ENCODE assay signal across 9 mouse cellular contexts in genomic region chr7:139833532-139833931, GRCm38 (mm10). TPM values are rescaled to one million over a fixed set of nuclear protein-coding genes. Genes with fewer than 3 reads are reported as not detected.
DNase-seq lines count a peak whose midpoint lies in the region; ATAC-seq lines count a peak whose summit lies in the region.
"Had no signal": no experiment of that assay in that cellular context is flagged by ENCODE, and none has a peak within 500 bp of the region (broad histone marks: within the 10 kb centered on the region; RNA-seq: fewer than 3 reads in every experiment).

No protein-coding gene starts in this region.

- intact Hi-C loops in heart, postnatal 25 days (cut with DNase I) = no loop called here
- intact Hi-C loops in gastrocnemius, postnatal 14 days (cut with DNase I; ENCODE audit: low total_unique reads) = loop anchor here (5.0 kb wide), 1 partner anchor 1961 kb away; no protein-coding TSS in a partner anchor

- 28% methylated on average over 5 of the region's 5 CpGs for WGBS in heart, embryonic 11.5 days (ENCODE audit: insufficient replicate concordance)
- WGBS in forebrain, embryonic 14.5 days = 26% methylated on average over 5 of the region's 5 CpGs
- 24% methylated on average over 5 of the region's 5 CpGs for WGBS in midbrain, embryonic 11.5 days

- no peak overlapping the region for H3K4me3 ChIP-seq in heart, embryonic 11.5 days (ENCODE audit: low read depth, low read length)
- H3K4me3 ChIP-seq in forebrain, embryonic 14.5 days (ENCODE audit: low read depth, low read length) = peak overlapping the region; percentile 18
- peak overlapping the region; percentile 28; the same call in 1 of the 2 replicates for H3K4me3 ChIP-seq in midbrain, embryonic 11.5 days (ENCODE audit: low read depth, low read length)

- peaks cover 4% of the 10 kb centered on the region; the same call in 1 of the 2 replicates for H3K4me1 ChIP-seq in heart, embryonic 11.5 days (ENCODE audit: control insufficient read depth, insufficient read depth, low read length)
- peaks cover 29% of the 10 kb centered on the region for H3K4me1 ChIP-seq in forebrain, embryonic 14.5 days (ENCODE audit: control insufficient read depth, insufficient read depth, low read length)
- peaks cover 47% of the 10 kb centered on the region for H3K4me1 ChIP-seq in midbrain, embryonic 11.5 days (ENCODE audit: control insufficient read depth, insufficient read depth, low read length)

- H3K27me3 ChIP-seq in heart, embryonic 11.5 days (ENCODE audit: control insufficient read depth, insufficient read depth, low read length) = peaks cover 31% of the 10 kb centered on the region
- H3K27me3 ChIP-seq in forebrain, embryonic 14.5 days (replicated peaks; ENCODE audit: control insufficient read depth, insufficient read depth, low read length) = no peaks in the 10 kb centered on the region
- no peaks in the 10 kb centered on the region; the same call in 1 of the 2 replicates for H3K27me3 ChIP-seq in midbrain, embryonic 11.5 days (ENCODE audit: control insufficient read depth, insufficient read depth, low read length)

- H3K4me2 ChIP-seq in heart, embryonic 11.5 days = peak overlapping the region; percentile 55
- peak overlapping the region; percentile 52 for H3K4me2 ChIP-seq in forebrain, embryonic 14.5 days (ENCODE audit: low read length)
- H3K4me2 ChIP-seq in midbrain, embryonic 11.5 days = peak overlapping the region; percentile 55

- no peaks in the 10 kb centered on the region for H3K36me3 ChIP-seq in heart, embryonic 11.5 days (ENCODE audit: control insufficient read depth, insufficient read depth, low read length)
- no peaks in the 10 kb centered on the region for H3K36me3 ChIP-seq in forebrain, embryonic 14.5 days (ENCODE audit: control insufficient read depth, insufficient read depth, low read length)
- no peaks in the 10 kb centered on the region for H3K36me3 ChIP-seq in midbrain, embryonic 11.5 days (ENCODE audit: control insufficient read depth, insufficient read depth, low read length)

- H3K27ac ChIP-seq in heart, embryonic 11.5 days (ENCODE audit: low read depth, low read length) = no peak overlapping the region
- H3K27ac ChIP-seq in forebrain, embryonic 14.5 days (ENCODE audit: low read depth, low read length) = peak overlapping the region; percentile 56; the same call in 1 of the 2 replicates
- H3K27ac ChIP-seq in midbrain, embryonic 11.5 days (ENCODE audit: low read depth, low read length) = peak overlapping the region; percentile 67
- H3K27ac ChIP-seq: liver, embryonic 14.5 days had no signal

- H3K9ac ChIP-seq in heart, embryonic 11.5 days (ENCODE audit: low read depth, low read length) = no peak overlapping the region
- H3K9ac ChIP-seq in forebrain, embryonic 14.5 days (ENCODE audit: low read length) = peak overlapping the region; percentile 32
- H3K9ac ChIP-seq in midbrain, embryonic 11.5 days (ENCODE audit: low read length) = peak overlapping the region; percentile 62
- H3K9ac ChIP-seq: liver, embryonic 14.5 days had no signal

- ATAC-seq in heart, embryonic 11.5 days (replicated peaks; ENCODE audit: insufficient number of reproducible peaks, low FRiP score, low TSS enrichment) = no peak
- no peak for ATAC-seq in forebrain, embryonic 14.5 days
- no peak for ATAC-seq in midbrain, embryonic 11.5 days (ENCODE audit: low FRiP score)

- no peak for DNase-seq in heart, postnatal 25 days (ENCODE audit: low spot score)
- peak; percentile 49 for DNase-seq in brain, adult 2 months (ENCODE audit: low read depth, low spot score)
- DNase-seq in forebrain, embryonic 14.5 days (ENCODE audit: low spot score) = no peak
- peak; percentile 92 for DNase-seq in midbrain, embryonic 11.5 days (ENCODE audit: low spot score, missing footprints)
- DNase-seq in thymus, postnatal 10 days (ENCODE audit: low spot score in 2 of 2) = no peak
- DNase-seq in kidney, adult 11 months = no peak
- no peak for DNase-seq in gastrocnemius, postnatal 14 days

- H3K9me3 ChIP-seq in heart, embryonic 11.5 days (replicated peaks; ENCODE audit: control insufficient read depth, low read length) = no peaks in the 10 kb centered on the region
- H3K9me3 ChIP-seq in forebrain, embryonic 14.5 days (replicated peaks; ENCODE audit: control insufficient read depth, low read length) = no peaks in the 10 kb centered on the region
- no peaks in the 10 kb centered on the region for H3K9me3 ChIP-seq in midbrain, embryonic 11.5 days (ENCODE audit: control insufficient read depth, low read length)

RNA-seq across cellular contexts. Expression of gene Adgra1, which starts 0.4 kb away (rescaled TPM):
- not detected in 2 replicates for polyA plus RNA-seq in heart, embryonic 11.5 days (2014; fragmentation: Nextera tagmentation; extraction: Ambion mirVana)
- total RNA-seq in heart, postnatal 25 days (2021) = under 1 TPM in 1 of 2 experiments, not detected in 1; 0.28 TPM
- 7.4 and 8.1 TPM in 2 replicates for polyA plus RNA-seq in forebrain, embryonic 14.5 days (2014; fragmentation: Nextera tagmentation; extraction: Ambion mirVana)
- polyA plus RNA-seq in midbrain, embryonic 11.5 days (2014; fragmentation: Nextera tagmentation; extraction: Ambion mirVana) = 11.3 and 15.5 TPM in 2 replicates
- under 1 TPM; 0.14 to 0.22 TPM for total RNA-seq in gastrocnemius, postnatal 14 days (2021)
- polyA plus RNA-seq: liver, embryonic 14.5 days had no signal

Comparison
In these comparisons a context has a peak if more than half of its experiments do, and no peak if none do; other contexts are left out.
1. DNase-seq: peak in brain, adult 2 months (single experiment) and midbrain, embryonic 11.5 days (single experiment); none in heart, postnatal 25 days (single experiment), forebrain, embryonic 14.5 days (single experiment), thymus, postnatal 10 days (0 of 2), kidney, adult 11 months (single experiment) and gastrocnemius, postnatal 14 days (single experiment).
2. Peak in every context shown above with its lines, with median percentiles within 50 percentile points of each other: H3K4me2 ChIP-seq.